Mouse (Mus musculus) liver, postnatal 0 days (tissue): ENCODE results near the gene Rnft1.

Experiments
- CTCF ChIP-seq: sonication (generic); IDR thresholded peaks from 2 replicates; pipeline ENCODE4 v1.5.1; 2016; ENCODE audit warnings: antibody characterized with exemption, low read depth
- EP300 ChIP-seq: IDR thresholded peaks from 2 replicates; pipeline ENCODE4 v1.6.1; 2016; ENCODE audit warnings: antibody characterized with exemption, low read depth, mild to moderate bottlenecking

- no peak for TF ChIP-seq CTCF
- no peak for TF ChIP-seq EP300
Observed at GRCm38 (mm10) chr11:86472771-86473171, 11.7 kb upstream of the Rnft1 start.
